Mouse (Mus musculus): ENCODE measurements around the gene Pcsk6.

GRCm38 (mm10) chr7:65885819-65886218 lies 24.3 kb downstream of the Pcsk6 start:
- no peak for TF ChIP-seq TAL1 (conservative IDR thresholded peaks at IDR 0.05; ENCODE audit: low read depth, low read length)
- peak; percentile 12; the same call in 1 of the 2 replicates for TF ChIP-seq CTCF (IDR thresholded peaks at IDR 0.05; ENCODE audit: low read depth, low read length)
- no peak for TF ChIP-seq GATA2 (IDR thresholded peaks at IDR 0.05; ENCODE audit: borderline replicate concordance, low read depth, low read length)
